Mouse (Mus musculus) midbrain, embryonic 10.5 days (tissue): ENCODE measurements around the gene Daxx. TPM values are rescaled to one million over a fixed set of nuclear protein-coding genes. Genes with fewer than 3 reads are reported as not detected.

Experiments used
- DNase-seq: peaks from one replicate; pipeline ENCODE4 v3.0.0-alpha.2; 2017; ENCODE audit warnings: low spot score
- H3K27ac ChIP-seq: fragments of 300-500 bp; sonication (generic); replicated peaks from 2 replicates; pipeline ENCODE4 v1.5.1; 2016; ENCODE audit warnings: mild to moderate bottlenecking
- H3K27me3 ChIP-seq: fragments of 300-500 bp; sonication (generic); 2 replicates; pipeline ENCODE4 v1.6.1; 2016; ENCODE audit warnings: low read depth, mild to moderate bottlenecking; ENCODE audit not compliant: poor library complexity, severe bottlenecking
- H3K36me3 ChIP-seq: fragments of 300-500 bp; sonication (generic); 2 replicates; pipeline ENCODE4 v1.6.1; 2016; ENCODE audit warnings: mild to moderate bottlenecking, moderate library complexity
- H3K4me1 ChIP-seq: fragments of 300-500 bp; sonication (generic); 2 replicates; pipeline ENCODE4 v1.6.1; 2016
- H3K4me3 ChIP-seq: fragments of 300-500 bp; sonication (generic); 2 replicates; pipeline ENCODE4 v1.5.1; 2016; ENCODE audit warnings: mild to moderate bottlenecking, moderate library complexity
- H3K9me3 ChIP-seq: fragments of 300-500 bp; sonication (generic); replicated peaks from 2 replicates; pipeline ENCODE4 v1.6.1; 2016; ENCODE audit warnings: mild to moderate bottlenecking
- WGBS: fragments of 180-500 bp; shearing (Covaris S2); methylation state at CpG from one replicate; pipeline ENCODE4 v1.1.7; 2016; 5-methylcytosine and 5-hydroxymethylcytosine counted together
- polyA plus RNA-seq: library from polyadenylated mRNA; unstranded; fragments of >200 nt; fragmentation: Nextera tagmentation; extraction: Ambion mirVana; gene quantifications from 2 replicates; pipeline ENCODE4 v1.2.1, GENCODE M21; 2016

Daxx gene
- polyA plus RNA-seq, 1 experiment from 2014 or later = 82.6 TPM

GRCm38 (mm10) chr17:33917656-33918292 is 8.6 kb downstream of the Daxx start:
- 82% methylated on average over 18 of the region's 18 CpGs for WGBS
- Histone ChIP-seq H3K4me1 (peaks cover 67% of the 10 kb centered on the region), H3K27me3 (peaks cover 18% of the 10 kb centered on the region), H3K9me3 (no peaks in the 10 kb centered on the region), H3K36me3 (peaks cover 42% of the 10 kb centered on the region), H3K4me3 (peak overlapping the region; percentile 74), H3K27ac (0 out of 2 replicates have a peak overlapping the region, but pooled peaks have one; percentile 13)
- no peak for DNase-seq

GRCm38 (mm10) chr17:33918293-33919203 is 9.3 kb downstream of the Daxx start:
- peak overlapping the region; percentile 74 for H3K4me3 ChIP-seq
- H3K9me3 ChIP-seq = no peaks in the 10 kb centered on the region
- H3K4me1 ChIP-seq = peaks cover 67% of the 10 kb centered on the region
- no peak overlapping the region for H3K27ac ChIP-seq
- WGBS = 63% methylated on average over 37 of the region's 37 CpGs
- no peak for DNase-seq
- H3K36me3 ChIP-seq = peaks cover 35% of the 10 kb centered on the region
- H3K27me3 ChIP-seq = peaks cover 18% of the 10 kb centered on the region

- WGBS = under 1% methylated on average over 52 of the region's 52 CpGs
- DNase-seq = peak; percentile 48
- peak overlapping the region; percentile 74 for H3K4me3 ChIP-seq
- H3K27me3 ChIP-seq = peaks cover 18% of the 10 kb centered on the region
- H3K9me3 ChIP-seq = no peaks in the 10 kb centered on the region
- peak overlapping the region; percentile 83 for H3K27ac ChIP-seq
- H3K36me3 ChIP-seq = peaks cover 24% of the 10 kb centered on the region
- peaks cover 59% of the 10 kb centered on the region for H3K4me1 ChIP-seq
Measured at GRCm38 (mm10) chr17:33919351-33920281, 10.4 kb downstream of the Daxx start.

- no peaks in the 10 kb centered on the region for H3K9me3 ChIP-seq
- peaks cover 25% of the 10 kb centered on the region for H3K36me3 ChIP-seq
- peak overlapping the region; percentile 83 for H3K27ac ChIP-seq
- H3K4me1 ChIP-seq = peaks cover 50% of the 10 kb centered on the region
- DNase-seq = peak; percentile 88
- H3K27me3 ChIP-seq = peaks cover 18% of the 10 kb centered on the region
- peak overlapping the region; percentile 74 for H3K4me3 ChIP-seq
- under 1% methylated on average over 36 of the region's 36 CpGs for WGBS
Measured at GRCm38 (mm10) chr17:33920282-33921097, 11.3 kb downstream of the Daxx start.

- Histone ChIP-seq H3K4me1 (peaks cover 49% of the 10 kb centered on the region), H3K27ac (no peak overlapping the region), H3K9me3 (no peaks in the 10 kb centered on the region), H3K27me3 (peaks cover 18% of the 10 kb centered on the region), H3K4me3 (peak overlapping the region; percentile 74; the same call in 1 of the 2 replicates), H3K36me3 (peaks cover 34% of the 10 kb centered on the region)
- 90% methylated on average over 7 of the region's 7 CpGs for WGBS
- DNase-seq = no peak
Measured at GRCm38 (mm10) chr17:33921361-33921760, 12.1 kb downstream of the Daxx start.

GRCm38 (mm10) chr17:33924577-33925283 is 15.5 kb downstream of the Daxx start:
- DNase-seq = no peak
- H3K27me3 ChIP-seq = no peaks in the 10 kb centered on the region
- WGBS = 83% methylated on average over 10 of the region's 10 CpGs
- H3K36me3 ChIP-seq = peaks cover 22% of the 10 kb centered on the region
- H3K4me1 ChIP-seq = peaks cover 33% of the 10 kb centered on the region
- H3K9me3 ChIP-seq = no peaks in the 10 kb centered on the region
- no peak overlapping the region for H3K27ac ChIP-seq
- no peak overlapping the region for H3K4me3 ChIP-seq

- peaks cover 22% of the 10 kb centered on the region for H3K36me3 ChIP-seq
- H3K27ac ChIP-seq = no peak overlapping the region
- no peak for DNase-seq
- peak overlapping the region; percentile 23; the same call in 1 of the 2 replicates for H3K4me3 ChIP-seq
- H3K9me3 ChIP-seq = no peaks in the 10 kb centered on the region
- 84% methylated on average over 21 of the region's 21 CpGs for WGBS
- no peaks in the 10 kb centered on the region for H3K27me3 ChIP-seq
- peaks cover 33% of the 10 kb centered on the region for H3K4me1 ChIP-seq
Measured at GRCm38 (mm10) chr17:33925406-33926116, 16.3 kb downstream of the Daxx start.

GRCm38 (mm10) chr17:33926207-33926932 is 17.2 kb downstream of the Daxx start:
- no peak for DNase-seq
- no peaks in the 10 kb centered on the region for H3K9me3 ChIP-seq
- H3K36me3 ChIP-seq = peaks cover 22% of the 10 kb centered on the region
- WGBS = 73% methylated on average over 17 of the region's 17 CpGs
- H3K27me3 ChIP-seq = no peaks in the 10 kb centered on the region
- no peak overlapping the region for H3K27ac ChIP-seq
- peaks cover 34% of the 10 kb centered on the region for H3K4me1 ChIP-seq
- peak overlapping the region; percentile 23; the same call in 1 of the 2 replicates for H3K4me3 ChIP-seq

GRCm38 (mm10) chr17:33928251-33928947 is 19.2 kb downstream of the Daxx start:
- peak overlapping the region; percentile 93 for H3K27ac ChIP-seq
- peak overlapping the region; percentile 97 for H3K4me3 ChIP-seq
- H3K36me3 ChIP-seq = peaks cover 38% of the 10 kb centered on the region
- H3K27me3 ChIP-seq = no peaks in the 10 kb centered on the region
- DNase-seq = no peak
- WGBS = 63% methylated on average over 21 of the region's 21 CpGs
- H3K4me1 ChIP-seq = peaks cover 41% of the 10 kb centered on the region
- H3K9me3 ChIP-seq = no peaks in the 10 kb centered on the region
